16 mouse cellular contexts compared by ENCODE assay signal in the genomic region with DNA sequence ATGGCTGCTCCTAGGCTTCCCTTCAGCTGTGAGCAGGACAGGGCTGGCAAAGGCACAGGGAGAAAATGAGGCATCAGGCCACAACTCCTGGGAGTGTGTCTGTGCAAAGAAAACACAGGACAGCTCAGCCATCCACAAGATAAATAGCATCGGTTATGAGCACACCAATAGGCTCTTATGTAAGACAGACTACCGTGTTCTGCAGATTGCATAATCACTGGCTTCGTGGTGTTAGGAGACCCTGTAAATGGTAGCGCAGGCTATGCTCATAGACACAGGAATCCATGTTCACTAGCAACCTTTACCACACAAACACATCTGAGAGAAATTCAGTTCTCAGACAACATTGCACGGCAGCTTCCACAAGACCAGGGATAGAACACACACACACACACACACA. TPM values are rescaled to one million over a fixed set of nuclear protein-coding genes. Genes with fewer than 3 reads are reported as not detected.
"Had no signal": no experiment of that assay in that cellular context is flagged by ENCODE, and none has a peak within 500 bp of the region (broad histone marks: within the 10 kb centered on the region; RNA-seq: fewer than 3 reads in every experiment).

No protein-coding gene starts in this region.

- H3K27ac ChIP-seq: limb, embryonic 10.5 days; liver, embryonic 15.5 days; midbrain, embryonic 10.5 days; neural tube, embryonic 13.5 days had no signal

- H3K36me3 ChIP-seq: limb, embryonic 10.5 days; liver, embryonic 15.5 days; midbrain, embryonic 10.5 days; neural tube, embryonic 13.5 days had no signal

- H3K4me1 ChIP-seq: liver, embryonic 15.5 days; neural tube, embryonic 13.5 days had no signal

- DNase-seq: kidney, adult 8-10 months; kidney, postnatal 25 days; lung, adult 2 months; lung, postnatal 36 days; midbrain, embryonic 14.5 days; right cerebral cortex, postnatal 25 days; thymus, adult 2 months; thymus, postnatal 25 days had no signal

- ATAC-seq: intestine, embryonic 16.5 days; lung, postnatal 0 days had no signal

- H3K9ac ChIP-seq: liver, embryonic 15.5 days; neural tube, embryonic 13.5 days had no signal

- H3K4me2 ChIP-seq: liver, embryonic 11.5 days; liver, embryonic 15.5 days; neural tube, embryonic 13.5 days had no signal

- H3K27me3 ChIP-seq: liver, embryonic 15.5 days; neural tube, embryonic 13.5 days had no signal

- H3K4me3 ChIP-seq: limb, embryonic 10.5 days; liver, embryonic 15.5 days; midbrain, embryonic 10.5 days; myocyte; neural tube, embryonic 13.5 days had no signal

- H3K9me3 ChIP-seq: limb, embryonic 10.5 days; liver, embryonic 15.5 days; midbrain, embryonic 10.5 days; neural tube, embryonic 13.5 days had no signal

RNA-seq across cellular contexts. Expression of a gene that starts 56.3 kb away (rescaled TPM):
- polyA plus RNA-seq: myocyte had no signal
